Mouse (Mus musculus): Measurements from ENCODE around the gene Fat4. TPM values are rescaled to one million over a fixed set of nuclear protein-coding genes. Genes with fewer than 3 reads are reported as not detected.
A peak's percentile ranks its signal among the peaks of the same experiment; 100 is the strongest.

Gene Fat4
- polyA plus RNA-seq (2015; fragmentation: Nextera tagmentation; extraction: Ambion mirVana): 7.3 and 8.8 TPM in 2 replicates

DNA sequence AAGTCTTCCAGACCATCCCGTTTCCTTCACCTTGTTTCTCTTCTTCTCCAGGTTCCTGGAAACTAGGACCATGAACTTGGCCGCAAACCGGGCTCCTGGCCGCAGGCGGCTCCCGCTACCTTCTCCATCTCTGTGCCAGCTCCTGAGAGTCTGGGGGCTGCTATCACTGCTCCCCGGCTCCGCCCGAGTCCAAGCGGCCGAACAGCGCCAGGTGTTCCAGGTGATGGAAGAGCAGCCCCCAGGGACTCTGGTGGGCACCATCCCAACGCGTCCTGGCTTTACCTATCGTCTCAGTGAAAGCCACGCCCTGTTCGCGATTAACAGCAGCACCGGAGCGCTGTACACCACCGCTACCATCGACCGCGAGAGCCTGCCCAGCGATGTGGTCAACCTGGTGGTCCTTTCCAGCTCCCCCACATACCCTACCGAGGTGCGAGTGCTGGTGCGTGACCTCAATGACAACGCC, at the start of gene Fat4:
TSS of gene Fat4 (plus strand) at position 51 of the 466 bp plus-strand sequence.
- Histone ChIP-seq H3K4me2 (peak within 1 kb of the TSS; percentile 89), H3K36me3 (peaks cover 10% of the 10 kb centered on the region; the same call in 1 of the 2 replicates), H3K27me3 (replicated peaks) (no peaks in the 10 kb centered on the region), H3K27ac (peak within 1 kb of the TSS; percentile 96), H3K4me1 (peaks cover 4% of the 10 kb centered on the region; the same call in 1 of the 2 replicates), H3K9me3 (no peaks in the 10 kb centered on the region), H3K4me3 (replicated peaks) (peak within 1 kb of the TSS; percentile 61), H3K9ac (peak within 1 kb of the TSS; percentile 47)
- WGBS: 1% methylated on average over 29 of the region's 29 CpGs
- ATAC-seq (ENCODE audit: insufficient read depth, low FRiP score, low read depth): no peak

DNA sequence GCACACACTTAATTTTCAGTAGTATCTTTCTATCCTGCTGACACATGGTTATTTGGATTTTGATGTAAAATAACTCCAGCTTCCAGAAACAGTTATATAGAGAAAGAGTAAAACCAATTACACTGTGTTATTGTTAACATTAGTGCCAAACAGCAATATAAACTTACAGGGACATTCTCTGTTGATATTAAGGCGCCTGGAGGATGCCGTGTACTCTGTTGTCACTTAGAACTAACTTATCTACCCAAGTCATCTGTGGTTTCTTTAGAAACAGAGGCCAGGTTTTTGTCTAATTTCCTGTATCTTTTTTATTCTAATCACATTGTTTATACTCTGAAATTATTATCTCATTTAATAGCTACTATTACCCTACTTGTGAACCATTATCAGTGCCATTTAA, 47.3 kb upstream of the Fat4 start:
- no peaks in the 10 kb centered on the region for H3K9me3 ChIP-seq
- H3K27ac ChIP-seq: no peak overlapping the region
- 58% methylated on average over 2 of the region's 2 CpGs for WGBS
- H3K4me1 ChIP-seq: no peaks in the 10 kb centered on the region
- H3K27me3 ChIP-seq (replicated peaks): no peaks in the 10 kb centered on the region
- no peak overlapping the region for H3K4me2 ChIP-seq
- no peaks in the 10 kb centered on the region for H3K36me3 ChIP-seq
- no peak for ATAC-seq (ENCODE audit: insufficient read depth, low FRiP score, low read depth)
- H3K9ac ChIP-seq: no peak overlapping the region
- no peak overlapping the region for H3K4me3 ChIP-seq (replicated peaks)

DNA sequence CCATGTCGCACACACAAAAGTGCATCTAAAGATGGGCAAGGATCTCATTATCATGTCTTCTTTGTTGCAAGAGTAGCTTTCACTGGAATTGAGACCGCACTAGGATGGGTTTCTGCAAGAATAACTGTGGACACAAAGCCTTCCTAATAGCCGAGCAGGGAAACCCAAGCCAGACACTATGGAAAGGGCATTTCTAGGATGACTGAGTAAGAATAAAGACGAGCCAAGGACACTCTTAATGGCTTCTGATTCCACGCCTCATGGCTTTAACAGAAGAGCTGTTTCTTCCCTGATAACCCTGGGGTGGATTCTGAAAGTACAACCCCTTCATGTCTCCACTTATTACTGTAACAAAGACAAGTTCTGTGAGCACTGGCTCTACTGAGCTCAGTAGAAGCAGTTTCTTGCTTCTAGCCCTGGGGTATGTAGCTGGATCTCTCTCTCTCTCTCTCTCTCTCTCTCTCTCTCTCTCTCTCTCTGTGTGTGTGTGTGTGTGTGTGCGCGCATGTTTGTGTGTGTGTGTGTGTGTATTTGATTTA, 43.7 kb upstream of the Fat4 start:
- no peak for ATAC-seq (ENCODE audit: insufficient read depth, low FRiP score, low read depth)
- 83% methylated on average over 7 of the region's 7 CpGs for WGBS
- H3K9me3 ChIP-seq: no peaks in the 10 kb centered on the region

DNA sequence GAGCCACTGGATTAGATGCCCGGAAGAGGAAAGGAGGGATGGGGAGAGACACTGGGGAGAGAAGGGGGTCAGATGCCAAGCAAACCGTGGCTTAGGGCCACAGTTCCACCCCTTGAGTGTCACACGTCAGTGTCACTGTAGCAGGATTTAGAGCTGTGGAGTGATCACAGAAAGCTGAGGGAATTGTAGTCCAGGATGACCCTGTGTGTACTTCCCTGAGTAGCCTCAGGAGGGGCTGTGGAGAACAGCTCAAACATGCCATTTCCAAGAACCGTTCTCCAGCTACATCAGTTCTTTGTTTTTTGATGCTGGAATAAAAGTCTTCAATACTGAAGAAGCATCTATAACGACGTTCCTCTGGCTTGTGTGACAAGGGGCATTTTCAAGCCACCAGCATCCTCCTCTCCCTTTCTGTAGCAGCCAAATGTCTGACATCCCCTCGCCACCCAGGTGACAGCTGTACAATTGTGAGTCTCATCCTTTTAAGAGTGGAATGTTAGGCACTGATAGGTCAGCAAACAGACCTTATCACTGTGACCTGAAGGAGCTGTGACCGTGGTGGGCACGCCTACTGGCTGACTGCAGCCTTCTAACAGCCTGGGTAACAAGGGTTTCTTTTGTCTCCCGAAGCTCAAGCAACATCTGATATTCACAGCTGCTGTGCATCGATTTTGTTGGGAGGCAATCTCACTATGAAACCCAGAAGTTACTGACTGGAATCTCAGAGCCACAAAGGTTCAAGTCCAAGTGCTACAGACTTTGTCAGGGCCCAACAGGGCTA, 39.9 kb upstream of the Fat4 start:
- no peak overlapping the region for H3K9ac ChIP-seq
- no peaks in the 10 kb centered on the region for H3K4me1 ChIP-seq
- H3K4me2 ChIP-seq: no peak overlapping the region
- no peak overlapping the region for H3K4me3 ChIP-seq (replicated peaks)
- no peaks in the 10 kb centered on the region for H3K27me3 ChIP-seq (replicated peaks)
- 42% methylated on average over 11 of the region's 11 CpGs for WGBS
- no peaks in the 10 kb centered on the region for H3K36me3 ChIP-seq
- no peaks in the 10 kb centered on the region for H3K9me3 ChIP-seq
- no peak overlapping the region for H3K27ac ChIP-seq
- no peak for ATAC-seq (ENCODE audit: insufficient read depth, low FRiP score, low read depth)

More for the DNA sequence above, 43.7 kb upstream of the Fat4 start:
- Histone ChIP-seq H3K27me3 (replicated peaks) (no peaks in the 10 kb centered on the region), H3K27ac (no peak overlapping the region), H3K4me1 (no peaks in the 10 kb centered on the region), H3K4me3 (replicated peaks) (no peak overlapping the region), H3K4me2 (no peak overlapping the region), H3K36me3 (no peaks in the 10 kb centered on the region), H3K9ac (no peak overlapping the region)

- no peaks in the 10 kb centered on the region for H3K36me3 ChIP-seq
- WGBS: 78% methylated on average over 3 of the region's 3 CpGs
- no peak for ATAC-seq (ENCODE audit: insufficient read depth, low FRiP score, low read depth)
Observed at GRCm38 (mm10) chr3:38849077-38849476, 37.7 kb upstream of the Fat4 start.

DNA sequence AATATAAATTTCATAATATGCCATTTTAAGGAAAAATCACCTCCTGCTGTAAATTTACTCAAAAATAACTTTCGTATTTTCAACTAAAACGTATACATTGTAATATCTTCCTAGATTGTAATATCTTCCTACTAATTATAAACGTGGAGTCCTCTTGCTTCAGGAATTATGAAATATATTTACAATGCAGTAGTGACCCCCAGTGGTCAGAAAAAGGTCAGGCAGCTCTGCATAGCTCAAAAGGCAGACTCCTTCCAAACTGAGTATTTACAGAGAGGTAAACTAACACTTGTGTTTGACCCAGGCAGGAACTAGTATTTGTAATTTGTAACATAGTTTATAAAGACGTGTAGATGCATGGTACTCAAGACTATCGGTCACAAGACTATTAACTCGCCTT, 37.2 kb upstream of the Fat4 start:
- H3K36me3 ChIP-seq: no peaks in the 10 kb centered on the region
- no peak overlapping the region for H3K9ac ChIP-seq
- no peak for ATAC-seq (ENCODE audit: insufficient read depth, low FRiP score, low read depth)
- no peaks in the 10 kb centered on the region for H3K27me3 ChIP-seq (replicated peaks)
- H3K4me1 ChIP-seq: no peaks in the 10 kb centered on the region
- no peak overlapping the region for H3K27ac ChIP-seq
- 22% methylated on average over 6 of the region's 6 CpGs for WGBS
- H3K9me3 ChIP-seq: no peaks in the 10 kb centered on the region
- no peak overlapping the region for H3K4me3 ChIP-seq (replicated peaks)
- no peak overlapping the region for H3K4me2 ChIP-seq

More at GRCm38 (mm10) chr3:38849077-38849476, 37.7 kb upstream of the Fat4 start:
- Histone ChIP-seq H3K4me1 (no peaks in the 10 kb centered on the region), H3K4me3 (replicated peaks) (no peak overlapping the region), H3K4me2 (no peak overlapping the region), H3K27ac (no peak overlapping the region), H3K9ac (no peak overlapping the region), H3K27me3 (replicated peaks) (no peaks in the 10 kb centered on the region), H3K9me3 (no peaks in the 10 kb centered on the region)

- Histone ChIP-seq H3K27me3 (replicated peaks) (no peaks in the 10 kb centered on the region), H3K9me3 (no peaks in the 10 kb centered on the region), H3K4me1 (no peaks in the 10 kb centered on the region), H3K4me2 (no peak overlapping the region), H3K9ac (no peak overlapping the region), H3K36me3 (no peaks in the 10 kb centered on the region), H3K4me3 (replicated peaks) (no peak overlapping the region), H3K27ac (no peak overlapping the region)
- WGBS: 25% methylated on average over 3 of the region's 3 CpGs
- no peak for ATAC-seq (ENCODE audit: insufficient read depth, low FRiP score, low read depth)
Observed at GRCm38 (mm10) chr3:38853650-38854049, 33.1 kb upstream of the Fat4 start.

GRCm38 (mm10) chr3:38860683-38861082, 26.1 kb upstream of the Fat4 start:
- 44% methylated on average over 5 of the region's 5 CpGs for WGBS
- H3K9me3 ChIP-seq: no peaks in the 10 kb centered on the region

GRCm38 (mm10) chr3:38871291-38871690, 15.4 kb upstream of the Fat4 start:
- 81% methylated on average over 2 of the region's 2 CpGs for WGBS
- Histone ChIP-seq H3K9ac (no peak overlapping the region), H3K27ac (no peak overlapping the region), H3K4me1 (no peaks in the 10 kb centered on the region), H3K4me2 (no peak overlapping the region), H3K4me3 (replicated peaks) (no peak overlapping the region), H3K9me3 (no peaks in the 10 kb centered on the region), H3K36me3 (no peaks in the 10 kb centered on the region), H3K27me3 (replicated peaks) (no peaks in the 10 kb centered on the region)
- no peak for ATAC-seq (ENCODE audit: insufficient read depth, low FRiP score, low read depth)

More at GRCm38 (mm10) chr3:38860683-38861082, 26.1 kb upstream of the Fat4 start:
- Histone ChIP-seq H3K27ac (no peak overlapping the region), H3K27me3 (replicated peaks) (no peaks in the 10 kb centered on the region), H3K4me3 (replicated peaks) (no peak overlapping the region), H3K4me1 (no peaks in the 10 kb centered on the region), H3K36me3 (no peaks in the 10 kb centered on the region), H3K4me2 (no peak overlapping the region), H3K9ac (no peak overlapping the region)
- no peak for ATAC-seq (ENCODE audit: insufficient read depth, low FRiP score, low read depth)

- Histone ChIP-seq H3K4me3 (replicated peaks) (no peak overlapping the region), H3K36me3 (no peaks in the 10 kb centered on the region), H3K27me3 (replicated peaks) (no peaks in the 10 kb centered on the region), H3K9ac (no peak overlapping the region), H3K9me3 (no peaks in the 10 kb centered on the region), H3K4me2 (no peak overlapping the region), H3K27ac (no peak overlapping the region), H3K4me1 (no peaks in the 10 kb centered on the region)
- 90% methylated on average over 2 of the region's 2 CpGs for WGBS
- ATAC-seq (ENCODE audit: insufficient read depth, low FRiP score, low read depth): no peak
Observed at GRCm38 (mm10) chr3:38875872-38876271, 10.9 kb upstream of the Fat4 start.

DNA sequence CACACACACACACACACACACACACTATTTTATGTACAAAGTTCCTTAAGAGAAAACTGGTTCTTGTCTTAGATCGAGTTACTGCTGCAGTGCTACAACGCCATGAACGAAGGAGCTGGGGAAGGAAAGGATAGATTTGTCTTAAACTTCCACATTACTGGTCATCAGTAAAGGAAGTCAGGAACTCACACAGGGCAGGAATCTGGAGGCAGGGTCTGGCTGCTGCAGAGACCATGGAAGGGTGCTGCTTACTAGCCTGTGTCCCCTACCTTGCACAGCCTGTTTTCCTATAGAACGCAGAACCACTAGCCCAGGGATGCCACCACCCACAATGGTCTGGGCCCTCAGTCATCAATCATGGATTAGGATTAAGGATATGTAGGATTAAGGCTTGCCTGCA, 10.0 kb upstream of the Fat4 start:
- no peaks in the 10 kb centered on the region for H3K27me3 ChIP-seq (replicated peaks)
- WGBS: 86% methylated on average over 4 of the region's 4 CpGs

GRCm38 (mm10) chr3:38882778-38883177, 4.0 kb upstream of the Fat4 start:
- no peak overlapping the region for H3K4me2 ChIP-seq
- ATAC-seq (ENCODE audit: insufficient read depth, low FRiP score, low read depth): no peak
- no peak overlapping the region for H3K4me3 ChIP-seq (replicated peaks)
- H3K9ac ChIP-seq: no peak overlapping the region
- 56% methylated on average over 6 of the region's 6 CpGs for WGBS
- no peak overlapping the region for H3K27ac ChIP-seq
- no peaks in the 10 kb centered on the region for H3K36me3 ChIP-seq
- H3K4me1 ChIP-seq: no peaks in the 10 kb centered on the region
- H3K9me3 ChIP-seq: no peaks in the 10 kb centered on the region
- no peaks in the 10 kb centered on the region for H3K27me3 ChIP-seq (replicated peaks)

More for the DNA sequence above, 10.0 kb upstream of the Fat4 start:
- H3K4me3 ChIP-seq (replicated peaks): no peak overlapping the region
- H3K9me3 ChIP-seq: no peaks in the 10 kb centered on the region
- H3K36me3 ChIP-seq: no peaks in the 10 kb centered on the region
- no peak overlapping the region for H3K4me2 ChIP-seq
- H3K4me1 ChIP-seq: no peaks in the 10 kb centered on the region
- no peak for ATAC-seq (ENCODE audit: insufficient read depth, low FRiP score, low read depth)
- no peak overlapping the region for H3K9ac ChIP-seq
- no peak overlapping the region for H3K27ac ChIP-seq

Measured in stomach, embryonic 15.5 days (tissue).